Mouse (Mus musculus): Measurements from ENCODE around the gene Pard3.

DNA sequence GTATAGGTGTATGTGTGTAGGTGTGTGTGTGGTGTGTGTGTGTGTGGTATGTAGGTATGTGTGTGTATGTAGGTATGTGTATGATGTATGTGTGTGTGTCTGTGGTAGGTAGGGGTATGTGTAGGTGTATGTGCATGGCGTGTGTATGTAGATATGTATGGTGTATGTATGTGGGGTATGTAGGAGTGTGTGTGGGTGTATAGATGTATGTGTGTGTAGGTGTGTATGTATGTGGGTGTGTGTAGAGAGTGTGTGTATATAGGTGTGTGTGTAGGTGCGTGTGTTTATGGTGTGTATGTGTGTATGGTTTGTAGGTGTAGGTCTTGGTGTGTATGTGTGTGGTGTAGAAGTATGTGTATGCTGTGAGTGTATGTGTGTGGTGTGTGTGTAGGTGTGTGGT is 464.6 kb downstream of the Pard3 start:
- TF ChIP-seq POLR2A (IDR thresholded peaks at IDR 0.05; ENCODE audit: extremely low read depth, insufficient read depth, low read length) (no peak), CTCF (IDR thresholded peaks at IDR 0.05; ENCODE audit: extremely low read depth, insufficient read depth, low read length) (no peak)
